Mouse (Mus musculus): Measurements from ENCODE around the gene G6pc. TPM values are rescaled to one million over a fixed set of nuclear protein-coding genes. Genes with fewer than 3 reads are reported as not detected.
"Not testable (repeated sequence)": the region's sequence is repeated elsewhere in the genome, so short reads cannot be mapped to it uniquely, and the experiment has no call there.

Gene G6pc
- polyA plus RNA-seq (2015; fragmentation: Nextera tagmentation; extraction: Ambion mirVana): not detected in 2 replicates

DNA sequence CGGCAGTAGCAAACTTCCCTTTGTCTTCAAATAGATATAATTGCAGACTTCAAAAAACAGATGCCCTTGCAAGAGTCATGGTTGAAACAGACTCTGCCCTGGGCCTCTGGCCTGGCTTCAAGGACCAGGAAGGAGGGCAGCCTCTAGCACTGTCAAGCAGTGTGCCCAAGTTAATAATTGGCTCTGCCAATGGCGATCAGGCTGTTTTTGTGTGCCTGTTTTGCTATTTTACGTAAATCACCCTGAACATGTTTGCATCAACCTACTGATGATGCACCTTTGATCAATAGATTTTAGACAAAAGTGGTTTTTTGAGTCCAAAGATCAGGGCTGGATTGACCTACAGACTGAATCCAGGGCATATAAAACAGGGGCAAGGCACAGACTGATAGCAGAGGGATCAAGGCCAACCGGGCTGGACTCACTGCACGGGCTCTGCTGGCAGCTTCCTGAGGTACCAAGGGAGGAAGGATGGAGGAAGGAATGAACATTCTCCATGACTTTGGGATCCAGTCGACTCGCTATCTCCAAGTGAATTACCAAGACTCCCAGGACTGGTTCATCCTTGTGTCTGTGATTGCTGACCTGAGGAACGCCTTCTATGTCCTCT lies at the start of gene G6pc:
G6pc (plus strand) TSS at position 236 of the 610 bp plus-strand sequence.
- Histone ChIP-seq H3K27me3 (no peaks in the 10 kb centered on the region), H3K4me2 (replicated peaks) (no peak within 1 kb of the TSS), H3K27ac (replicated peaks) (no peak within 1 kb of the TSS), H3K36me3 (no peaks in the 10 kb centered on the region), H3K9ac (no peak within 1 kb of the TSS), H3K4me3 (replicated peaks) (no peak within 1 kb of the TSS), H3K4me1 (no peaks in the 10 kb centered on the region), H3K9me3 (replicated peaks) (no peaks in the 10 kb centered on the region)
- WGBS: 85% methylated on average over 8 of the region's 8 CpGs
- no peak for ATAC-seq (ENCODE audit: insufficient number of reproducible peaks, low FRiP score, low TSS enrichment, low read depth)

DNA sequence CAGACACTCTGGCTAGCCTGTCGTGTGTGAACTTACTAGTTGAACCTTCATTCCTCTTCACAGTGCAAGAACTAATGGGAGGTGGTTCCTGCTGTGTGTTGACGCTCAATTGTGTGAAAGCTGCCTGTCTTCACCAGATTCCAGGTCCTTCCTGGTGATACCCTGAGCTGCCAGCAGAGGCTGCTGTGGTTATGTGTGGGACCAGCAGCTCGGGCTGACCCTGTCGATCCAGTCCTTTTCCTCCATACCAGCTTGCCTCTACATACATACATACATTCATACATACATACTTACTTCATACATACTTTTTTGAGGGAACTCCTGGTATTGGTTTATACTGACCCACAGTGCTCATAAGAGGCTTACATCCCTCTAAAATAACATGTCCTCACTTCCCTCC lies 43.8 kb upstream of the G6pc start:
- peaks cover 5% of the 10 kb centered on the region; the same call in 1 of the 2 replicates for H3K4me1 ChIP-seq
- H3K36me3 ChIP-seq: peaks cover 75% of the 10 kb centered on the region
- no peak overlapping the region for H3K27ac ChIP-seq (replicated peaks)
- H3K9me3 ChIP-seq (replicated peaks): no peaks in the 10 kb centered on the region
- H3K4me3 ChIP-seq (replicated peaks): no peak overlapping the region
- no peak for ATAC-seq (ENCODE audit: insufficient number of reproducible peaks, low FRiP score, low TSS enrichment, low read depth)
- no peak overlapping the region for H3K9ac ChIP-seq
- H3K4me2 ChIP-seq (replicated peaks): no peak overlapping the region
- 9% methylated on average over 4 of the region's 4 CpGs for WGBS
- H3K27me3 ChIP-seq: no peaks in the 10 kb centered on the region

DNA sequence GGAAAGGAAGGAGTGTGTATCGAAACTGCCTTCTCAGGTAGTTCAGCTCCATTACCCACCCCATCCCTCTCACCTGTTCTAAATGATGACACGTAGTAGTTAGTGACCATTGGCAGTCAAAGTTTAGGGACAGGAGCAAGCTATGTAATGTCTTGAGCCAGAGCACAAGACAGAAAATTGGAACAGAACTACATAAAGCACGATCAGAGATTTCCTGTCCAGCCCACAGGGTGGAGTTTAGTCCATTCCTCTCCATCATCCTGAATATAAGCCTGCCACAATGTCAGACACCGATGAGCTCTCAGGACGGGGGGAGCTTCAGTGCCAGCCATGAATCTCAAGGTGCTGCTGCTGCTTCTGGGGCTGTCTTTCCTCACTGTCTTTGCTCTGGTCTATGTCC lies 42.6 kb upstream of the G6pc start, which contains the start of gene Aoc2:
Aoc2 (plus strand) TSS at position 301 of the 400 bp plus-strand sequence.
- H3K4me1 ChIP-seq: peaks cover 12% of the 10 kb centered on the region; the same call in 1 of the 2 replicates
- no peak within 1 kb of the TSS for H3K4me2 ChIP-seq (replicated peaks)
- 93% methylated on average over 5 of the region's 5 CpGs for WGBS
- no peak within 1 kb of the TSS for H3K9ac ChIP-seq
- no peak for ATAC-seq (ENCODE audit: insufficient number of reproducible peaks, low FRiP score, low TSS enrichment, low read depth)
- peaks cover 64% of the 10 kb centered on the region for H3K36me3 ChIP-seq
- H3K4me3 ChIP-seq (replicated peaks): no peak within 1 kb of the TSS
- no peaks in the 10 kb centered on the region for H3K27me3 ChIP-seq
- no peaks in the 10 kb centered on the region for H3K9me3 ChIP-seq (replicated peaks)
- no peak within 1 kb of the TSS for H3K27ac ChIP-seq (replicated peaks)

DNA sequence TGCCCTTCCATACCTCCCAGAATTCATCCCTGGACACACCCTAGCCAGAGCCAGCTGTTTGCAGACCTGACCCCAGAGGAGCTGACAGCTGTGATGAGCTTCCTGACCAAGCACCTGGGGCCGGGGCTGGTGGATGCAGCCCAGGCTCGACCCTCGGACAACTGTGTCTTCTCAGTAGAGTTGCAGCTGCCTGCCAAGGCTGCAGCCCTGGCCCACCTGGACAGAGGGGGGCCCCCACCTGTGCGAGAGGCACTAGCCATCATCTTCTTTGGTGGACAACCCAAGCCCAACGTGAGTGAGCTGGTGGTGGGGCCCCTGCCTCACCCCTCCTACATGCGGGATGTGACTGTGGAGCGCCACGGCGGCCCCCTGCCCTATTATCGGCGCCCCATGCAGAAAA lies 42.2 kb upstream of the G6pc start:
- 90% methylated on average over 11 of the region's 11 CpGs for WGBS
- H3K27ac ChIP-seq (replicated peaks); ATAC-seq (ENCODE audit: insufficient number of reproducible peaks, low FRiP score, low TSS enrichment, low read depth); H3K4me2 ChIP-seq (replicated peaks); H3K4me3 ChIP-seq (replicated peaks); H3K27me3 ChIP-seq; H3K9ac ChIP-seq; H3K9me3 ChIP-seq (replicated peaks): not testable (repeated sequence)
- H3K36me3 ChIP-seq: peaks cover 59% of the 10 kb centered on the region
- H3K4me1 ChIP-seq: peaks cover 12% of the 10 kb centered on the region; the same call in 1 of the 2 replicates

DNA sequence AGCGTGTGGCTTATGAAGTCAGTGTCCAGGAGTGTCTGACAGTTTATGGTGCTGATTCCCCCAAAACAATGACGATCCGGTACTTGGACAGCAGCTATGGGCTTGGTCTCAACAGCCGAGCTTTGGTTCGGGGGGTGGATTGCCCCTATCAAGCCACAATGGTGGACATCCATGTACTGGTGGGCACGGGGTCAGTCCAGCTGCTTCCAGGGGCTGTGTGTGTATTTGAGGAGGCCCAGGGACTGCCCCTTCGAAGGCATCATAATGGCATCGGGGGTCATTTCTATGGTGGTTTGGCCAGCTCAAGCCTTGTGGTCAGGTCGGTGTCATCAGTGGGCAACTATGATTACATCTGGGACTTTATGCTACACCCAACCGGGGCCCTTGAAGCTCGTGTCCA lies 41.2 kb upstream of the G6pc start:
- H3K27ac ChIP-seq (replicated peaks): no peak overlapping the region
- H3K4me2 ChIP-seq (replicated peaks): no peak overlapping the region
- H3K4me3 ChIP-seq (replicated peaks): no peak overlapping the region
- no peak for ATAC-seq (ENCODE audit: insufficient number of reproducible peaks, low FRiP score, low TSS enrichment, low read depth)
- H3K9ac ChIP-seq: no peak overlapping the region
- H3K9me3 ChIP-seq (replicated peaks): no peaks in the 10 kb centered on the region
- peaks cover 50% of the 10 kb centered on the region for H3K36me3 ChIP-seq
- H3K4me1 ChIP-seq: peaks cover 16% of the 10 kb centered on the region; the same call in 1 of the 2 replicates
- 85% methylated on average over 11 of the region's 11 CpGs for WGBS
- H3K27me3 ChIP-seq: no peaks in the 10 kb centered on the region

DNA sequence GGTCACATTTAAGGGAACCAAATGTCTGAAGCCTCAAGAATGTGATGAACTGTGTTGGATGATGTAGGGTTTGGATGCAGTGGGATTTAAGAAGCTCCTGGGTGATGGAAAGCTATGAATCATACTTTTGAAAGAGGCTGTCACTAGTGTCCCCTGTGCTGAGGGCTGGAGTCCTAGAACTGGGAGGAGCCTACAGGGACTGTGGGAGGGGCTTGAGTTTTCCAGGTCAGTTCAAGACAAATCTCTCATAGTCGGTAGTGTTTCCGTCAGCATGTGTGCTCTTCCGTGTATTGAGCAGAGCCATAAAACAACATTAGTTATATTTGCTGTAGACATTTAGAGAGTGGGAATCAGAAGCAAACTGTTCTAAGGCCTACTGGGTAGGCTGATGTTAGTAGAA lies 40.0 kb upstream of the G6pc start:
- H3K9ac ChIP-seq: no peak overlapping the region
- H3K4me2 ChIP-seq (replicated peaks): no peak overlapping the region
- no peak overlapping the region for H3K4me3 ChIP-seq (replicated peaks)
- no peak for ATAC-seq (ENCODE audit: insufficient number of reproducible peaks, low FRiP score, low TSS enrichment, low read depth)
- peaks cover 38% of the 10 kb centered on the region for H3K36me3 ChIP-seq
- no peaks in the 10 kb centered on the region for H3K9me3 ChIP-seq (replicated peaks)
- peaks cover 18% of the 10 kb centered on the region; the same call in 1 of the 2 replicates for H3K4me1 ChIP-seq
- 48% methylated on average over 3 of the region's 3 CpGs for WGBS
- no peaks in the 10 kb centered on the region for H3K27me3 ChIP-seq
- no peak overlapping the region for H3K27ac ChIP-seq (replicated peaks)

DNA sequence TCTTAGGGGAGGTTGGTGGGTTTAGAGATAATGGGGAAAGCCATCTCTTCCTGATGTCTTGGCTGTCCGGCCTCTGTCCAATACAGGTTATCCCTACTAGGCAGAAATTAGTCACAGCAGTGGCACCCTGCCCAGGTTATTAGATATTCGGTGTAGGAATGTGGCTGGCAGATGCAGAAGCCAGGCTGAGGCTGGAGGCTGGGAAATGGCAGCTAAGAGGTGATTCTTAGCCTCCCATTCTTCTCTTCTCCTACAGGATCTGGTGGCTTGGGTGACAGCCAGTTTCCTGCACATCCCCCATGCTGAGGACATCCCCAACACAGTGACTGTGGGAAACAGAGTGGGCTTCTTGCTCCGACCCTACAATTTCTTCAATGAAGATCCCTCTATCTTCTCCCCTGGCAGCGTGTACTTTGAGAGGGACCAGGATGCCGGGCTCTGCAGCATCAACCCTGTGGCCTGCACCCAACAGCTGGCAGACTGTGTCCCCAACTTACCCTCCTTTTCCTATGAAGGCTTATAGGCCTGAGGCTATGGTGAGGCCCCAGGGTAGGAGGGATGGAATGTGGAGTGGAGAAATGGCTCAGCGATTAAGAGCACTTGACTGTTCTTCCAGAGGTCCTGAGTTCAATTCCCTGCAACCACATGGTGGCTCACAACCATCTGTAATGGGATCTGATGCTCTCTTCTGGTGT lies 38.3 kb upstream of the G6pc start:
- peaks cover 18% of the 10 kb centered on the region; the same call in 1 of the 2 replicates for H3K4me1 ChIP-seq
- ATAC-seq (ENCODE audit: insufficient number of reproducible peaks, low FRiP score, low TSS enrichment, low read depth): no peak
- H3K27ac ChIP-seq (replicated peaks): peak overlapping the region; percentile 5; the same call in 1 of the 2 replicates
- H3K4me2 ChIP-seq (replicated peaks): no peak overlapping the region
- no peak overlapping the region for H3K9ac ChIP-seq
- 61% methylated on average over 6 of the region's 6 CpGs for WGBS
- H3K36me3 ChIP-seq: peaks cover 20% of the 10 kb centered on the region
- no peaks in the 10 kb centered on the region for H3K9me3 ChIP-seq (replicated peaks)
- no peak overlapping the region for H3K4me3 ChIP-seq (replicated peaks)
- H3K27me3 ChIP-seq: no peaks in the 10 kb centered on the region

DNA sequence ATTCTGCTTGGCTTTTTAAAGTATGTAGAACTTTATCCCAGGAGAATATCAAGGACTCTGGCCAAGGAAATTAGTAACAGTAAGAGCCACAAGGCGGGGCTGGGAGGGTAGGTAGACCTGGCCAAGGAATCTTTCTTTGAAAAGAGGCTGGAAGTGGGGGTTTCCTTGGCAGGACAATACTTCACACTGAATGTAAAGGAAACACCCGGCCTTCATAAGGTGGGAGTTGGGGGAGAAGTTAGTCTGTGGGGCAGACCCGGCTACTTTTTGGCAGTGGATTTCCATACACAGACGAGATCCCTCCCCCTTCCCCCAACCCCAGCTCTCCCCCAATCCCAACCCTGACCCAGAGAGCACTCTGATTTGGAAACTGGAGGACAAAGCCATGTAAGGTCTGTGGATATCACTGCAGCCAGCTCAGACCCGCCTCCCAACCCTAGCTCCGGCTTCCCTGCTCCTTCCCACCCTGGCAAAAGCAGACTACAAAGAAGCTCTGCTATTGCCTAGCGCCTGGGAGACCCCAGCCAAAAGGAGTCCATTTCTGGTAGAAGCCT lies 36.9 kb upstream of the G6pc start, which contains the start of gene Aoc3:
Aoc3 (plus strand) TSS at position 235 of the 554 bp plus-strand sequence.
- Histone ChIP-seq H3K9me3 (replicated peaks) (no peaks in the 10 kb centered on the region), H3K36me3 (peaks cover 7% of the 10 kb centered on the region), H3K27ac (replicated peaks) (peak within 1 kb of the TSS; percentile 55; the same call in 1 of the 2 replicates), H3K9ac (no peak within 1 kb of the TSS), H3K4me2 (replicated peaks) (no peak within 1 kb of the TSS; the same call in 1 of the 2 replicates), H3K27me3 (no peaks in the 10 kb centered on the region), H3K4me1 (peaks cover 18% of the 10 kb centered on the region; the same call in 1 of the 2 replicates), H3K4me3 (replicated peaks) (no peak within 1 kb of the TSS)
- ATAC-seq (ENCODE audit: insufficient number of reproducible peaks, low FRiP score, low TSS enrichment, low read depth): peak; percentile 58
- 61% methylated on average over 7 of the region's 7 CpGs for WGBS

DNA sequence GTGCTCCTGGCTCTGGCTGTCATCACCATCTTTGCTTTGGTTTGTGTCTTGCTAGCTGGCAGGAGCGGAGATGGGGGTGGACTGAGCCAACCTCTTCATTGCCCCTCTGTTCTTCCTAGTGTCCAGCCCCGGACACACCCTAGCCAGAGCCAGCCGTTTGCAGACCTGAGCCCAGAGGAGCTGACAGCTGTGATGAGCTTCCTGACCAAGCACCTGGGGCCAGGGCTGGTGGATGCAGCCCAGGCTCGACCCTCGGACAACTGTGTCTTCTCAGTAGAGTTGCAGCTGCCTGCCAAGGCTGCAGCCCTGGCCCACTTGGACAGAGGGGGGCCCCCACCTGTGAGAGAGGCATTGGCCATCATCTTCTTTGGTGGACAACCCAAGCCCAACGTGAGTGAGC lies 36.4 kb upstream of the G6pc start:
- not testable (repeated sequence) for H3K9me3 ChIP-seq (replicated peaks); H3K36me3 ChIP-seq; H3K27me3 ChIP-seq; H3K4me3 ChIP-seq (replicated peaks); H3K9ac ChIP-seq; ATAC-seq (ENCODE audit: insufficient number of reproducible peaks, low FRiP score, low TSS enrichment, low read depth); H3K4me2 ChIP-seq (replicated peaks)
- H3K4me1 ChIP-seq: peaks cover 18% of the 10 kb centered on the region; the same call in 1 of the 2 replicates
- WGBS: 75% methylated on average over 6 of the region's 6 CpGs
- H3K27ac ChIP-seq (replicated peaks): peak overlapping the region; percentile 55; the same call in 1 of the 2 replicates

DNA sequence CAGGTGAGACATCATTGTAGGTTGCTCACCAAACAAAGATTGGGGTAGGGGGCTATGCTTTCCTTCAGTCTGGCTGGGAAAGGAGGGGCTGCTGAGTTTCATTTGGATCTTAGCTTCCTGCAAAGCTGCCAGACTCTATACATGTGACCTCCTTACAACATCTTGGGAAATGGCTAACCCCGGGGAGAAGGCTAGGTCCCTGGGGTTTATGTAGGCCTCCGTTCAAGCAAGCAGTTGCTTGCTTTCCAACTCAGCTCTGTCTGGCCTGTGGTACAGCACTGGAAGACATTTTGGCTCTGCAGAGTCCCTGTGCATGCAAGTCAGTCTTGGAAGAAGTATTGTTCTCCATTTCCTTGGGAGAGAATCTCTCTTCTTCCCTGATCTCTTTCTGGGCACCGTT lies 34.8 kb upstream of the G6pc start:
- Histone ChIP-seq H3K4me1 (peaks cover 23% of the 10 kb centered on the region), H3K36me3 (no peaks in the 10 kb centered on the region), H3K27ac (replicated peaks) (no peak overlapping the region), H3K4me2 (replicated peaks) (no peak overlapping the region), H3K9ac (no peak overlapping the region), H3K27me3 (no peaks in the 10 kb centered on the region), H3K9me3 (replicated peaks) (no peaks in the 10 kb centered on the region), H3K4me3 (replicated peaks) (no peak overlapping the region)
- 60% methylated on average over 3 of the region's 3 CpGs for WGBS
- ATAC-seq (ENCODE audit: insufficient number of reproducible peaks, low FRiP score, low TSS enrichment, low read depth): no peak

DNA sequence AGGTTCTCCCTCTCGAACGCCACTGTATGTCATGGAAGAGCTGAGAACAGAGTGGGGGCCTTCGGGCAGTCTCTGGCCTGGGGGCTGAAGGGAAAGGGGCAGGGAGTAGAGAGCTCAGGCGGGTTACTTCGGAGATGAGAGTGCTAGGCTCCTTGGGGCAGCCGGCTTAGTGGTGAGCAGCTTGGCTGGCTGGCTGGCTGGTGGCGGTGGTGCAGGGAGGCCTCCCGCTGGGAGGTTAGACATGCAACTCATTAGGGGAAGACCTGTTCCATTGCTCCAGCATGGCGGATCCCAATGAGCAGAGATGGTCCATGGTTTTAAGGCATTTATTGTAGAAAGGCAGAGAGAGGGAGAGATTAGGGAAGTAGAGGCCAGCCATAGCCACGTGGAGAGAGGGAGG lies 33.3 kb upstream of the G6pc start:
- no peaks in the 10 kb centered on the region for H3K27me3 ChIP-seq
- H3K4me3 ChIP-seq (replicated peaks): no peak overlapping the region
- no peak overlapping the region for H3K27ac ChIP-seq (replicated peaks)
- H3K4me1 ChIP-seq: peaks cover 28% of the 10 kb centered on the region
- H3K9me3 ChIP-seq (replicated peaks): no peaks in the 10 kb centered on the region
- H3K36me3 ChIP-seq: no peaks in the 10 kb centered on the region
- H3K9ac ChIP-seq: no peak overlapping the region
- no peak overlapping the region for H3K4me2 ChIP-seq (replicated peaks)
- no peak for ATAC-seq (ENCODE audit: insufficient number of reproducible peaks, low FRiP score, low TSS enrichment, low read depth)
- 27% methylated on average over 10 of the region's 10 CpGs for WGBS

Measured in embryonic facial prominence, embryonic 15.5 days (tissue).